Mouse (Mus musculus): ENCODE measurements around the gene Grin1. TPM values are rescaled to one million over a fixed set of nuclear protein-coding genes. Genes with fewer than 3 reads are reported as not detected.
A peak's percentile ranks its signal among the peaks of the same experiment; 100 is the strongest.

Grin1 gene
- polyA plus RNA-seq (2012; rRNA removed), result 0.02 and 0.05 TPM in 2 replicates
- polyA plus RNA-seq (2014; fragmentation: Nextera tagmentation; extraction: Ambion mirVana), result 0.06 and 0.14 TPM in 2 replicates

- Histone ChIP-seq H3K36me3 (replicated peaks; ENCODE audit: control insufficient read depth, insufficient read depth, low read depth) (no peaks in the 10 kb centered on the region), H3K27ac (no peak within 1 kb of the TSS), H3K27me3 (ENCODE audit: control insufficient read depth, insufficient read depth, low read length) (peaks cover 19% of the 10 kb centered on the region), H3K9ac (replicated peaks) (no peak within 1 kb of the TSS), H3K4me3 (ENCODE audit: insufficient read depth in 1 of 2, low read depth in 2 of 2, low read length in 2 of 2) (no peak within 1 kb of the TSS; a peak in 1 of 4 replicates), H3K9me3 (ENCODE audit: control insufficient read depth, low read length) (no peaks in the 10 kb centered on the region), H3K4me1 (replicated peaks; ENCODE audit: control insufficient read depth in 2 of 2, insufficient read depth in 2 of 2, low read length in 1 of 2) (no peaks in the 10 kb centered on the region), H3K4me2 (ENCODE audit: low read depth) (peak within 1 kb of the TSS; percentile 48)
- DNase-seq (ENCODE audit: low read depth in 3 of 3, low spot score in 3 of 3), result peak in 2 of 3 experiments; percentile 37 to 41
- ATAC-seq (ENCODE audit: insufficient read depth), result no peak
- TF ChIP-seq EP300 (IDR thresholded peaks at IDR 0.05; ENCODE audit: low read depth), result no peak
- no peak for TF ChIP-seq CTCF (IDR thresholded peaks at IDR 0.05; ENCODE audit: low read depth)
- WGBS (ENCODE audit: insufficient replicate concordance), result 8% methylated on average over 58 of the region's 58 CpGs
Observed at GRCm38 (mm10) chr2:25318971-25319773, at the start of gene Grin1. Grin1 (minus strand) TSS chr2:25319187.

- Histone ChIP-seq H3K27me3 (ENCODE audit: control insufficient read depth, insufficient read depth, low read length) (peaks cover 4% of the 10 kb centered on the region; the same call in 1 of the 2 replicates), H3K27ac (no peak within 1 kb of the TSS), H3K4me2 (ENCODE audit: low read depth) (peak within 1 kb of the TSS; percentile 88), H3K9ac (replicated peaks) (peak within 1 kb of the TSS; percentile 51), H3K4me3 (ENCODE audit: insufficient read depth in 1 of 2, low read depth in 2 of 2, low read length in 2 of 2) (peak within 1 kb of the TSS; percentile 51 to 67), H3K4me1 (replicated peaks; ENCODE audit: control insufficient read depth in 2 of 2, insufficient read depth in 2 of 2, low read length in 1 of 2) (peaks cover 2 to 10% of the 10 kb centered on the region in 2 experiments), H3K9me3 (ENCODE audit: control insufficient read depth, low read length) (no peaks in the 10 kb centered on the region), H3K36me3 (replicated peaks; ENCODE audit: control insufficient read depth, insufficient read depth, low read depth) (no peaks in the 10 kb centered on the region)
- peak; percentile 67 for ATAC-seq (ENCODE audit: insufficient read depth)
- no peak for TF ChIP-seq CTCF (IDR thresholded peaks at IDR 0.05; ENCODE audit: low read depth)
- TF ChIP-seq EP300 (IDR thresholded peaks at IDR 0.05; ENCODE audit: low read depth), result no peak
- under 1% methylated on average over 54 of the region's 54 CpGs for WGBS (ENCODE audit: insufficient replicate concordance)
- peak in 2 of 3 experiments; percentile 40 to 52 for DNase-seq (ENCODE audit: low read depth in 3 of 3, low spot score in 3 of 3)
Observed at GRCm38 (mm10) chr2:25365091-25365761, 46.2 kb upstream of the Grin1 start, which contains the start of gene Uap1l1. Uap1l1 (minus strand) TSS chr2:25365682.

GRCm38 (mm10) chr2:25364761-25365090 lies 45.7 kb upstream of the Grin1 start:
- peaks cover 0 to 5% of the 10 kb centered on the region in 2 experiments for H3K4me1 ChIP-seq (replicated peaks; ENCODE audit: control insufficient read depth in 2 of 2, insufficient read depth in 2 of 2, low read length in 1 of 2)
- peaks cover 4% of the 10 kb centered on the region; the same call in 1 of the 2 replicates for H3K27me3 ChIP-seq (ENCODE audit: control insufficient read depth, insufficient read depth, low read length)
- H3K27ac ChIP-seq, result no peak overlapping the region
- WGBS (ENCODE audit: insufficient replicate concordance), result 31% methylated on average over 9 of the region's 9 CpGs
- DNase-seq (ENCODE audit: low read depth in 3 of 3, low spot score in 3 of 3), result no peak
- peak overlapping the region; percentile 88 for H3K4me2 ChIP-seq (ENCODE audit: low read depth)
- H3K36me3 ChIP-seq (replicated peaks; ENCODE audit: control insufficient read depth, insufficient read depth, low read depth), result no peaks in the 10 kb centered on the region
- TF ChIP-seq EP300 (IDR thresholded peaks at IDR 0.05; ENCODE audit: low read depth) (no peak), CTCF (IDR thresholded peaks at IDR 0.05; ENCODE audit: low read depth) (no peak)
- peak overlapping the region; percentile 51 to 67 for H3K4me3 ChIP-seq (ENCODE audit: insufficient read depth in 1 of 2, low read depth in 2 of 2, low read length in 2 of 2)
- ATAC-seq (ENCODE audit: insufficient read depth), result no peak
- peak overlapping the region; percentile 51 for H3K9ac ChIP-seq (replicated peaks)
- no peaks in the 10 kb centered on the region for H3K9me3 ChIP-seq (ENCODE audit: control insufficient read depth, low read length)

GRCm38 (mm10) chr2:25364313-25364712 lies 45.3 kb upstream of the Grin1 start:
- peak overlapping the region; percentile 88 for H3K4me2 ChIP-seq (ENCODE audit: low read depth)
- H3K9me3 ChIP-seq (ENCODE audit: control insufficient read depth, low read length), result no peaks in the 10 kb centered on the region
- peaks cover 4% of the 10 kb centered on the region; the same call in 1 of the 2 replicates for H3K27me3 ChIP-seq (ENCODE audit: control insufficient read depth, insufficient read depth, low read length)
- no peak overlapping the region for H3K9ac ChIP-seq (replicated peaks)
- ATAC-seq (ENCODE audit: insufficient read depth) (no peak), DNase-seq (ENCODE audit: low read depth in 3 of 3, low spot score in 3 of 3) (no peak)
- peak overlapping the region in 1 of 2 experiments; percentile 51; a peak in 2 of 4 replicates for H3K4me3 ChIP-seq (ENCODE audit: insufficient read depth in 1 of 2, low read depth in 2 of 2, low read length in 2 of 2)
- H3K4me1 ChIP-seq (replicated peaks; ENCODE audit: control insufficient read depth in 2 of 2, insufficient read depth in 2 of 2, low read length in 1 of 2), result peaks cover 0 to 4% of the 10 kb centered on the region in 2 experiments; a peak in 2 of 4 replicates
- whole genome bisulfite sequencing (ENCODE audit: insufficient replicate concordance), result 78% methylated on average over 4 of the region's 4 CpGs
- H3K36me3 ChIP-seq (replicated peaks; ENCODE audit: control insufficient read depth, insufficient read depth, low read depth), result no peaks in the 10 kb centered on the region
- no peak overlapping the region for H3K27ac ChIP-seq
- TF ChIP-seq CTCF (IDR thresholded peaks at IDR 0.05; ENCODE audit: low read depth) (no peak), EP300 (IDR thresholded peaks at IDR 0.05; ENCODE audit: low read depth) (no peak)

Measured in liver, embryonic 14.5 days (tissue).